Comparison of ENCODE assay signal across 12 mouse cellular contexts in the genomic region with DNA sequence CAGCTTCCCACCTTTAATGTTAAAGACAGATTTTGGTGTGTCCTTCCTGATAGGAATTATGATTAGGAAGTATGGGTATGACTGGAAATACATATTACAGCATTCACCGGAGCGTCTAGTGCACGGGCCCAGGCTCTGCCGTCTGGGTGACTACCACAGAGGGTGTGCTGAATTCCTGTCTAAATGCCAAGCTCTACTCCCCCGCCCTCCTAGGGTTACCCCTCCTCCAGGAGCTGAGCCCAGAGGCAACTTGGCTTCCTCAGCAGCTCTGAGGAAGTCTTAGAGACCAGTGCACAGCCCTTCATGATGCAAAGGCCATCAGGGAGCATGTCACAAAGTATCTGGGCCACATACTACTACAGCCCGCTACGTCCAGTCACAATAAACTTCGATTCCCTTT. TPM values are rescaled to one million over a fixed set of nuclear protein-coding genes. Genes with fewer than 3 reads are reported as not detected.
DNase-seq lines count a peak whose midpoint lies in the region; ATAC-seq and TF ChIP-seq lines count a peak whose summit lies in the region.
"Had no signal": no experiment of that assay in that cellular context is flagged by ENCODE, and none has a peak within 500 bp of the region (broad histone marks: within the 10 kb centered on the region; RNA-seq: fewer than 3 reads in every experiment).

No protein-coding gene starts in this region.

- no peak for TF ChIP-seq CTCF in kidney, postnatal 0 days (IDR thresholded peaks at IDR 0.05; ENCODE audit: low read depth)
- no peak for TF ChIP-seq CTCF in brain, embryonic 14.5 days (IDR thresholded peaks at IDR 0.05; ENCODE audit: borderline replicate concordance, extremely low read depth, insufficient read depth, insufficient read length)

- no peaks in the 10 kb centered on the region for H3K27me3 ChIP-seq in kidney, postnatal 0 days (ENCODE audit: insufficient read depth, low read length)
- no peaks in the 10 kb centered on the region for H3K27me3 ChIP-seq in myocyte (ENCODE audit: control insufficient read depth, insufficient read depth, insufficient read length)
- H3K27me3 ChIP-seq: limb, embryonic 15.5 days had no signal

- H3K9me3 ChIP-seq in kidney, postnatal 0 days (replicated peaks; ENCODE audit: low read length): no peaks in the 10 kb centered on the region
- H3K9me3 ChIP-seq: limb, embryonic 15.5 days had no signal

- no peak overlapping the region for H3K4me3 ChIP-seq in kidney, postnatal 0 days (replicated peaks; ENCODE audit: low read depth, low read length)
- H3K4me3 ChIP-seq in myocyte: no peak overlapping the region
- H3K4me3 ChIP-seq: limb, embryonic 15.5 days had no signal

- H3K4me2 ChIP-seq in kidney, postnatal 0 days (ENCODE audit: low read length): no peak overlapping the region
- peak overlapping the region; percentile 3 for H3K4me2 ChIP-seq in myocyte (ENCODE audit: low read depth)
- H3K4me2 ChIP-seq: limb, embryonic 15.5 days had no signal

- DNase-seq in kidney, postnatal 0 days (ENCODE audit: low spot score): peak; percentile 32
- DNase-seq in kidney, adult 8-10 months: no peak
- DNase-seq in brain, embryonic 14.5 days (ENCODE audit: low read depth): peak; percentile 42
- peak; percentile 59 for DNase-seq in gastrocnemius, postnatal 25 days
- DNase-seq in layer of hippocampus, adult 9-11 months: no peak
- DNase-seq: cerebellum, adult 9-10 months had no signal

- no peak overlapping the region for H3ac ChIP-seq in myocyte (ENCODE audit: control insufficient read depth, insufficient read length)

- H3K27ac ChIP-seq in kidney, postnatal 0 days: no peak overlapping the region

- H3K36me3 ChIP-seq in kidney, postnatal 0 days (ENCODE audit: insufficient read depth, low read length): 0 out of 2 replicates have a peak, but pooled peaks cover 2% of the 10 kb centered on the region
- H3K36me3 ChIP-seq in myocyte (ENCODE audit: control insufficient read depth, insufficient read depth): no peaks in the 10 kb centered on the region

- peaks cover 60% of the 10 kb centered on the region for H3K79me2 ChIP-seq in myocyte (ENCODE audit: control insufficient read depth, insufficient read depth)

- 0 out of 2 replicates have a peak, but pooled peaks cover 12% of the 10 kb centered on the region for H3K4me1 ChIP-seq in kidney, postnatal 0 days (replicated peaks; ENCODE audit: insufficient read depth, low read length)

- TF ChIP-seq POLR2A in brain, embryonic 14.5 days (IDR thresholded peaks at IDR 0.05; ENCODE audit: borderline replicate concordance, extremely low read depth, insufficient read depth, insufficient read length, poor library complexity, severe bottlenecking): no peak
- TF ChIP-seq POLR2A in myocyte (IDR thresholded peaks at IDR 0.05; ENCODE audit: insufficient read length, low read depth): no peak

- no peak for ATAC-seq in kidney, postnatal 0 days (replicated peaks; ENCODE audit: low FRiP score, low read depth)
- no peak for ATAC-seq in cerebellum, adult (ENCODE audit: insufficient number of reproducible peaks, low FRiP score, low TSS enrichment)
- ATAC-seq: forebrain, embryonic 16.5 days; inflammation-experienced regulatory T-cells, adult 6 months; midbrain, embryonic 16.5 days had no signal

- 69% methylated on average over 8 of the region's 8 CpGs for WGBS in kidney, postnatal 0 days

- H3K9ac ChIP-seq in kidney, postnatal 0 days (ENCODE audit: low read depth, low read length): no peak overlapping the region; the same call in 1 of the 2 replicates
- H3K9ac ChIP-seq: limb, embryonic 15.5 days had no signal

TF ChIP-seq in myocyte, 11 proteins besides CTCF, POLR2A, EP300 and RAD21:
- TF ChIP-seq POLR2AphosphoS2 (IDR thresholded peaks at IDR 0.05; ENCODE audit: insufficient read length, low read depth) (no peak), SRF (IDR thresholded peaks at IDR 0.05; ENCODE audit: control insufficient read depth, insufficient read length, low read depth) (no peak), CEBPB (IDR thresholded peaks at IDR 0.05; ENCODE audit: insufficient read depth, poor library complexity, severe bottlenecking) (no peak), TCF3 (IDR thresholded peaks at IDR 0.05; ENCODE audit: insufficient read length, low read depth) (no peak), MYOD1 (IDR thresholded peaks at IDR 0.05; ENCODE audit: control insufficient read depth in 1 of 3, insufficient read length in 2 of 3, low read depth in 2 of 3) (no peak)
TF ChIP-seq in myocyte: peak in this region for 0.

RNA-seq across cellular contexts. Expression of a gene that starts 25.7 kb away (rescaled TPM):
- 52.5 and 58.7 TPM in 2 replicates for polyA plus RNA-seq in kidney, postnatal 0 days (2015; fragmentation: Nextera tagmentation; extraction: Ambion mirVana)
- 18.3 and 28.6 TPM in 2 replicates for polyA plus RNA-seq in brain, embryonic 14.5 days (2012; rRNA removed)
- 10 to 100 TPM; 25.5 to 25.7 TPM for total RNA-seq in gastrocnemius, postnatal 25 days (2021)
- polyA plus RNA-seq in myocyte (2012; fragmentation: generic; extraction: Trizol): 19.6 TPM

Comparison
In these comparisons a context has a peak if more than half of its experiments do, and no peak if none do; other contexts are left out.
1. DNase-seq: peak in kidney, postnatal 0 days (single experiment), brain, embryonic 14.5 days (single experiment) and gastrocnemius, postnatal 25 days (single experiment); none in kidney, adult 8-10 months (0 of 2) and layer of hippocampus, adult 9-11 months (single experiment).